Mouse (Mus musculus) kidney, embryonic 14.5 days (tissue): ENCODE results near the gene Rab11a. TPM values are rescaled to one million over a fixed set of nuclear protein-coding genes. Genes with fewer than 3 reads are reported as not detected.
A peak's percentile ranks its signal among the peaks of the same experiment; 100 is the strongest.

Experiments
- ATAC-seq: fragments of 200-750 bp; cut with Nextera tagmentation; 2 replicates; pipeline ENCODE4 v1.8.0; 2017; ENCODE audit warnings: moderate number of reproducible peaks, mild to moderate bottlenecking, moderate TSS enrichment, moderate library complexity; ENCODE audit not compliant: low FRiP score, low TSS enrichment
- H3K27ac ChIP-seq: fragments of 300-500 bp; sonication (generic); 2 replicates; pipeline ENCODE4 v1.5.1; 2014; ENCODE audit warnings: low read depth, mild to moderate bottlenecking, low read length, moderate library complexity, mixed read lengths
- H3K27me3 ChIP-seq: fragments of 300-500 bp; sonication (generic); 2 replicates; pipeline ENCODE4 v1.6.1; 2014; ENCODE audit warnings: mild to moderate bottlenecking, low read length; ENCODE audit not compliant: control insufficient read depth, insufficient read depth
- H3K36me3 ChIP-seq: fragments of 300-500 bp; sonication (generic); 2 replicates; pipeline ENCODE4 v1.6.1; 2014; ENCODE audit warnings: low read length, mixed read lengths; ENCODE audit not compliant: control insufficient read depth, insufficient read depth
- H3K4me1 ChIP-seq: fragments of 300-500 bp; sonication (generic); 2 replicates; pipeline ENCODE4 v1.6.1; 2014; ENCODE audit warnings: low read length, mixed read lengths; ENCODE audit not compliant: control insufficient read depth, insufficient read depth
- H3K4me2 ChIP-seq: fragments of 300-500 bp; sonication (generic); replicated peaks from 2 replicates; pipeline ENCODE4 v1.6.1; 2014; ENCODE audit warnings: low read depth, mild to moderate bottlenecking, low read length
- H3K4me3 ChIP-seq: fragments of 300-500 bp; sonication (generic); 2 replicates; pipeline ENCODE4 v1.5.1; 2014; ENCODE audit warnings: mild to moderate bottlenecking, low read length
- H3K9ac ChIP-seq: fragments of 300-500 bp; sonication (generic); 2 replicates; pipeline ENCODE4 v1.6.1; 2014; ENCODE audit warnings: low read depth, mild to moderate bottlenecking, low read length, moderate library complexity
- H3K9me3 ChIP-seq: fragments of 300-500 bp; sonication (generic); 2 replicates; pipeline ENCODE4 v1.6.1; 2016; ENCODE audit warnings: low read length; ENCODE audit not compliant: control insufficient read depth
- WGBS: fragments of 180-500 bp; shearing (Covaris S2); extraction: QIAGEN DNeasy Blood & Tissue Kit; methylation state at CpG from one replicate; pipeline ENCODE4 v1.1.7; 2014; 5-methylcytosine and 5-hydroxymethylcytosine counted together
- polyA plus RNA-seq: library from polyadenylated mRNA; unstranded; fragments of >200 nt; fragmentation: Nextera tagmentation; extraction: Ambion mirVana; gene quantifications from 2 replicates; pipeline ENCODE4 v1.2.1, GENCODE M21; 2014

The Rab11a gene
- polyA plus RNA-seq, 1 experiment from 2014 or later = 498 TPM

DNA sequence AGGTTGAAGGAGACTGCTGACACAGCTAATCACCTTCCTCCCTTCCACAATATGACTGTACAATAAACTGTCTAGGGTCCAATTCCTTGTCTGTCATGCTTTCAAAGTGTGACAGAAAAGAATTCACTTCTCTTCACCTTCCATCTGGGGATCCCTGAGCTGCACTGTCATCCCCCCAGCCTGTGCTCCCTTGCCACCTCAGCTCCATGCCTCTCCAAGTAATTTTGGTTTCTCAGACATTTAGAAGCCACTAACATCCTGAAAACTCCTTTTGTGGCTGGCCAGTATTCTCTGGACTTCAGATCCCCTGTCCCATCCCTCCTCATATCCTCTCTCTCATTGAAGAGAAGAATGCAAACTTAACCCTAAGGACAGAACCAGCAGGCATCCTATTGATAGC lies 35.2 kb downstream of the Rab11a start:
- ATAC-seq = no peak

DNA sequence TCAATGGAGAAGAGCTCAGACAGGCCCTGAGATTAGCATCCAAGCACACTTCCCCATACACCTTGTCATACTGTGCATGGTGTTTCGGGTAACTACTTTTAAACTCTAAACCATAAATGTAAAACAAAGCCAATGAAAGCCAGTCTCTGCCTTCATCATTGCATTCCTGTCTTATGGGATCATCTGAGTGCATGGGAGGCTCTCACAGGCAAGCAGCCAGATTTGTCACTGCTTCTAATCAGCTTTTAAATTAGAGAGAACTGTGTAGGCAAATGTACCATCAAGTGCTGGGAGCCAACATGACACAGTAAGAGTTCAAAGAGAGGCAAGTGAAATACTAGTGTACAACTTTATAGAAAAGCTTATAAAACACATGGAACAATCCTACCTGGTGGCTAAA lies 35.9 kb downstream of the Rab11a start:
- WGBS = 95% methylated on average over 1 of the region's 1 CpGs
- H3K27me3 ChIP-seq = no peaks in the 10 kb centered on the region
- H3K9ac ChIP-seq = no peak overlapping the region
- peaks cover 8% of the 10 kb centered on the region for H3K4me1 ChIP-seq
- no peak overlapping the region for H3K4me2 ChIP-seq
- no peak overlapping the region for H3K27ac ChIP-seq
- H3K36me3 ChIP-seq = peaks cover 20% of the 10 kb centered on the region; the same call in 1 of the 2 replicates
- H3K4me3 ChIP-seq = no peak overlapping the region
- no peaks in the 10 kb centered on the region for H3K9me3 ChIP-seq
- no peak for ATAC-seq

More for the DNA sequence above, 35.2 kb downstream of the Rab11a start:
- H3K9me3 ChIP-seq = no peaks in the 10 kb centered on the region
- H3K4me2 ChIP-seq = no peak overlapping the region
- no peak overlapping the region for H3K27ac ChIP-seq
- H3K36me3 ChIP-seq = peaks cover 22% of the 10 kb centered on the region; the same call in 1 of the 2 replicates
- H3K9ac ChIP-seq = no peak overlapping the region
- H3K4me3 ChIP-seq = no peak overlapping the region
- no peaks in the 10 kb centered on the region for H3K27me3 ChIP-seq
- peaks cover 8% of the 10 kb centered on the region for H3K4me1 ChIP-seq

DNA sequence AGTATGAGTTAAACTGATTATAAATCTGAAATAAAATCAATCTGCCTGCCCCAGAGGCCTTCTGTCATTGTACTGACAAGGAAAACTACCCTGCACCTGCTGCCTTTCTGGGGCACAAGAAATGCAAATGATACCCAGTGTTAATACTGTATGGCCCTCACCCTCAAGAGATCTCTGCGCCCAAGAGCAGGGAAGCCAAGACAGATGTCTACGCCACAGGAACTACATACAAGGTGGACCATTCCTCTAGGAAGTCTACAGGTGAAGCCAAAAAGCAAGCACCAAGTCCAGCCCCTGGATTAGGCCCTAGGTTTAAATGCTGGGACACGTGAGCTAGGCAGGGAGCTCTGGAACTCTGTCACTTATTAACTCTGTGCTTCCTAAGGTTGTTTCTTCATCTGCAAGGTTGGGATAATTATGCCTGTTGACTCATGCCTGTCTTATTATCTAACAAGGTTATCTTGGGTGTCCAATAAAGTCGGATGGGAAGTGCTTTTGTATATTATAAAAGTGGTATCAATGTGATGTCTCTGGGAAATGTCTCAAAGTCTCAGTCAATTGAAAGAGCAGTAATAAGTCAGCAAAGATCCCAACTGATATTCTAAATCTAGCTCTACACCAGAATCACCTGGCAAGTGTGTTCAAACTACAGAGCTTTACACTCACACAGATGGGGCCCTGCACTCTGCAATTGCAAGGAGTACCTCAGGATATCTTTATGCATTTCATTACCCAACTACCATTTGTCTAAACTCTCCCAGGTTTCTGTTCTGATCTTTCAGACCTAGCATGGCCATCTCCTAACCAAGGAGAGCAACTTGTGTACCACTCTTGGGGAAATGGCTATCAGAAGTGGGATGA lies 36.9 kb downstream of the Rab11a start:
- Histone ChIP-seq H3K27ac (peak overlapping the region; percentile 39; the same call in 1 of the 2 replicates), H3K9me3 (no peaks in the 10 kb centered on the region), H3K4me1 (peaks cover 8% of the 10 kb centered on the region), H3K9ac (no peak overlapping the region), H3K4me3 (no peak overlapping the region), H3K36me3 (peaks cover 15% of the 10 kb centered on the region; the same call in 1 of the 2 replicates), H3K27me3 (no peaks in the 10 kb centered on the region), H3K4me2 (no peak overlapping the region)
- WGBS = 73% methylated on average over 4 of the region's 4 CpGs
- ATAC-seq = no peak

DNA sequence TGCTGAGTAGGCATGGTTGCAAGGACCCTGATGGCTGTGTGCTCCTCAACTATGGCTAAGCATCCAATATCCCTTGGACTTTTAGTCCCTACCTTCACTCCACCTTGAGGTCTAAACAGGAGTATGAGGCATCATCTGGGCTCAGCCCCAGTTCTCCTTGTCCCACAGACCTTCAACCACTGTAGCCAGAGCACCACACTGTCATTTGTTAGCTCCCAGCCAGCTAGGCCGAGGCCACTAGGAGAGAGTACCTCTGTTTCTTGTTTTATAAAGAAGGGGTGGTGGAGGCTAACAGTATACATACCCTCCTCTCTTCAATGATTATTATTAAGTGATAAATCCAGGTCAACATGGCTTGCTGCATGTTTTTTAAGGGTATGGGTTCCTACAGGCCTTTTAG lies 39.0 kb downstream of the Rab11a start:
- no peak for ATAC-seq
- Histone ChIP-seq H3K4me1 (peaks cover 8% of the 10 kb centered on the region), H3K27me3 (no peaks in the 10 kb centered on the region), H3K27ac (0 out of 2 replicates have a peak overlapping the region, but pooled peaks have one; percentile 11), H3K36me3 (peaks cover 13% of the 10 kb centered on the region; the same call in 1 of the 2 replicates), H3K4me3 (no peak overlapping the region), H3K9ac (no peak overlapping the region), H3K4me2 (no peak overlapping the region), H3K9me3 (no peaks in the 10 kb centered on the region)
- WGBS = 87% methylated on average over 1 of the region's 1 CpGs

DNA sequence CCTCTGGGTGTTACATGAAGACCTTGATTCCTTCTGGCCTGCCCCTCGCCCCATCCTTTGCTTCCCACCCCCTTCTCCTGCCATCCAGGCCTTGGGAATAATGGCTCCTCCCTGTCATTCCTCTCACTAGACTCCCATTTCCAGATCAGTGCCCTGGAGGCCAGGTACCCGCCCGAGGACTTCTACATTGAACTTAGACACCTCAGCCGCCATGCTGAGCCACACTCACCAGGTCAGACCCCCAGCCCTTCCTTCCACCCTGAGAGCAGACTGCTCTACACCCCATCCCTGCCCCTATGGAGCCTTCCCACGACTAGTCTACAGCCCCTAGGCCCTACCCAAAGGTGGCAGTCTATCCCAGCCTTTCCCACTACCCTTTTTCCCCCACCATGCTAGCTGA lies 39.9 kb downstream of the Rab11a start:
- H3K9me3 ChIP-seq = no peaks in the 10 kb centered on the region

DNA sequence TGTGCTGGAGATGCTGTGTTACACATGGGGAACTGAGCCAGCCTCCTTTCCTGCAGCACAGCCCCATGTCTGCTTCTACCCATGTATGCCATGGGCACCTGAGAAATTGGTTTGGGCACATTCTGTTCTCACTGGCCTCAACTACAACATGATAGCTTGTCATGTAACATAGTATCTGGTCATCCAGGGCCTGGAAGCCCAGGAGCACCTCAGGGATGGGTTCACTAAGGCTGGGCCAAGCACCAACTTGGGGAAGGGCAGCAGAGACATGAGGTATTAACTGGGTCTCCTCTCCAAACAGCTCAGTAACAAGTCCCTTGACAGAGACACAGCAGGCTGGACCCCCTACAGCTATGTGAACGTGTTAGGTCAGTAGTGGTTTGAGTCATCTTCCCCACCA lies 40.6 kb downstream of the Rab11a start:
- Histone ChIP-seq H3K27ac (no peak overlapping the region), H3K27me3 (no peaks in the 10 kb centered on the region), H3K36me3 (peaks cover 13% of the 10 kb centered on the region; the same call in 1 of the 2 replicates), H3K4me1 (peaks cover 8% of the 10 kb centered on the region), H3K4me2 (no peak overlapping the region), H3K4me3 (no peak overlapping the region), H3K9ac (no peak overlapping the region), H3K9me3 (no peaks in the 10 kb centered on the region)
- ATAC-seq = no peak
- 76% methylated on average over 1 of the region's 1 CpGs for WGBS

More for the DNA sequence above, 39.9 kb downstream of the Rab11a start:
- 87% methylated on average over 5 of the region's 5 CpGs for WGBS
- no peak for ATAC-seq
- H3K27ac ChIP-seq = no peak overlapping the region
- no peaks in the 10 kb centered on the region for H3K27me3 ChIP-seq
- H3K4me1 ChIP-seq = peaks cover 8% of the 10 kb centered on the region
- no peak overlapping the region for H3K9ac ChIP-seq
- no peak overlapping the region for H3K4me2 ChIP-seq
- H3K36me3 ChIP-seq = peaks cover 13% of the 10 kb centered on the region; the same call in 1 of the 2 replicates
- H3K4me3 ChIP-seq = no peak overlapping the region

DNA sequence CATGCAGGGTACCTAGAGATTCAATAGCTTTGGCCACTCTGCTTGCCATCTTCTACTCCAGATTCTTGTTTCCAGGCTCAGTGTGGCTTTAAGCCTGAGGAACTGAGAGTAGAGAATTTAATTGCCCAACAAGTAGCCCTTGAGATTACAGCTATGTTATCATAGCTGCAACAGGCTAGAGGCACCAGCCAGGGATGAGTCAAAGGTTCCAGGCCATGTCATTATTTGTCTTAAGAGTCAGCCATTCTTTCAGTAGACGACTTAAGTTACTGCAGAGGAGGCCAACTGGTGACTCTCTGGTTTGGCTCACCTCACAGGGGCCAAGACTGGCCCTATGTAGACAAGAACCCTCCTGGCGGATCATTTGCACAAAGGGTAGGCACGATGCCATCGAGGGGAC lies 41.2 kb downstream of the Rab11a start:
- Histone ChIP-seq H3K9me3 (no peaks in the 10 kb centered on the region), H3K4me3 (no peak overlapping the region), H3K36me3 (peaks cover 9% of the 10 kb centered on the region; the same call in 1 of the 2 replicates), H3K27ac (no peak overlapping the region), H3K4me1 (peaks cover 8% of the 10 kb centered on the region), H3K4me2 (no peak overlapping the region), H3K9ac (no peak overlapping the region), H3K27me3 (no peaks in the 10 kb centered on the region)
- 75% methylated on average over 4 of the region's 4 CpGs for WGBS
- ATAC-seq = no peak

DNA sequence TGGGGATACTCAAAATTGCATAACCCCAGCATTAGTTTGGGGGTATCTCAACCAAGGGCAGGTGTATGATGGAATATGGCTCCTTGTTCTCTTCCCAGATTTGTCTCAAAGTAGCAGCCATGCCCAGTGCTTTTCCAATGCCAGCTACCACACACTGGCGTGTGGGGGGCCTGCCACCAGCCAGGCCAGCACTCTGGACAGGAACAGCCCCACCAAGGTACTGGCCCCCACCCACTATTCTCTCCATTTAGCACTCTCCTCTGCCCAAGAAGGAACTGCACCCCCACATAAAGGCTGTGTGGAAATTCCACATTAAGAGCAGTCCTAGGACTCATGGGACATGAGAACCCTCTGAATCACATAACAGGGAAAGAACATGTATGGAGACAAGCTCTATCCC lies 42.3 kb downstream of the Rab11a start:
- Histone ChIP-seq H3K36me3 (peaks cover 6% of the 10 kb centered on the region; the same call in 1 of the 2 replicates), H3K4me3 (no peak overlapping the region), H3K4me2 (no peak overlapping the region), H3K27me3 (no peaks in the 10 kb centered on the region), H3K4me1 (peaks cover 3% of the 10 kb centered on the region; the same call in 1 of the 2 replicates), H3K27ac (no peak overlapping the region), H3K9me3 (no peaks in the 10 kb centered on the region), H3K9ac (no peak overlapping the region)
- no peak for ATAC-seq
- 90% methylated on average over 1 of the region's 1 CpGs for WGBS

DNA sequence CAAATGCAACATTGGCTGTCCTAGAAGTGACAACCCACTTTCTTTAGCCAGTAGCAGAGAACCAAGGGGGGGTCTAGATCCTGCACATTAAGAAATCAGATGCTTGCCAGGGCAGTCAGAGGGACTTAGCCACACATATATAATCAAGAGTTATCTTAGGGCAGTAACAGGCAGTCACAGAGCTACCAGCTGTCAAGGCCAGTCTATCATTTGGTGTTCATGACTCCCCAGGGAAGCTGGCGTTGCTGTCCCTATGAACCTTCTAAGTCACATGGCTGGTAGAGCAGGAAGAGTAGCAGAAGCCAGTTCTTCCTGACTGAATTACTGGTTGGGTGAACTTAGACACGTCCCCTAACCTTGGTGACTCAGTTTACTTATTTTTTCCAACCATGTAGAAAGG lies 44.5 kb downstream of the Rab11a start:
- no peak overlapping the region for H3K27ac ChIP-seq

More for the DNA sequence above, 44.5 kb downstream of the Rab11a start:
- WGBS = 59% methylated on average over 2 of the region's 2 CpGs
- ATAC-seq = no peak
- no peak overlapping the region for H3K9ac ChIP-seq
- H3K4me2 ChIP-seq = no peak overlapping the region
- 0 out of 2 replicates have a peak, but pooled peaks cover 3% of the 10 kb centered on the region for H3K4me1 ChIP-seq
- no peaks in the 10 kb centered on the region for H3K27me3 ChIP-seq
- no peaks in the 10 kb centered on the region for H3K9me3 ChIP-seq
- H3K4me3 ChIP-seq = no peak overlapping the region
- H3K36me3 ChIP-seq = peaks cover 6% of the 10 kb centered on the region; the same call in 1 of the 2 replicates
